Mouse (Mus musculus): Measurements from ENCODE around the gene Capzb. TPM values are rescaled to one million over a fixed set of nuclear protein-coding genes. Genes with fewer than 3 reads are reported as not detected.

Capzb gene
- polyA plus RNA-seq, 1 experiment, result 167 TPM

- Histone ChIP-seq H3K36me3 (ENCODE audit: control insufficient read depth, insufficient read depth, low read length) (no peaks in the 10 kb centered on the region), H3K27ac (ENCODE audit: control insufficient read depth, insufficient read depth, low read length) (no peak overlapping the region), H3K4me3 (ENCODE audit: control insufficient read depth, insufficient read depth, low read length) (no peak overlapping the region), H3K4me1 (replicated peaks; ENCODE audit: control insufficient read depth, insufficient read depth, low read length) (peaks cover 55% of the 10 kb centered on the region), H3K27me3 (ENCODE audit: control insufficient read depth, insufficient read depth, low read length) (no peaks in the 10 kb centered on the region)
- WGBS, result 82% methylated on average over 5 of the region's 5 CpGs
- DNase-seq, result no peak
- no peak for TF ChIP-seq CTCF (IDR thresholded peaks at IDR 0.05; ENCODE audit: borderline replicate concordance, control insufficient read depth, extremely low read depth, insufficient read depth, low read length, poor library complexity)
- no peak for TF ChIP-seq POLR2A (IDR thresholded peaks at IDR 0.05; ENCODE audit: control insufficient read depth, extremely low read depth, insufficient read depth, low read length, poor library complexity)
Observed at GRCm38 (mm10) chr4:139197453-139197852, 4.8 kb downstream of the Capzb start.

DNA sequence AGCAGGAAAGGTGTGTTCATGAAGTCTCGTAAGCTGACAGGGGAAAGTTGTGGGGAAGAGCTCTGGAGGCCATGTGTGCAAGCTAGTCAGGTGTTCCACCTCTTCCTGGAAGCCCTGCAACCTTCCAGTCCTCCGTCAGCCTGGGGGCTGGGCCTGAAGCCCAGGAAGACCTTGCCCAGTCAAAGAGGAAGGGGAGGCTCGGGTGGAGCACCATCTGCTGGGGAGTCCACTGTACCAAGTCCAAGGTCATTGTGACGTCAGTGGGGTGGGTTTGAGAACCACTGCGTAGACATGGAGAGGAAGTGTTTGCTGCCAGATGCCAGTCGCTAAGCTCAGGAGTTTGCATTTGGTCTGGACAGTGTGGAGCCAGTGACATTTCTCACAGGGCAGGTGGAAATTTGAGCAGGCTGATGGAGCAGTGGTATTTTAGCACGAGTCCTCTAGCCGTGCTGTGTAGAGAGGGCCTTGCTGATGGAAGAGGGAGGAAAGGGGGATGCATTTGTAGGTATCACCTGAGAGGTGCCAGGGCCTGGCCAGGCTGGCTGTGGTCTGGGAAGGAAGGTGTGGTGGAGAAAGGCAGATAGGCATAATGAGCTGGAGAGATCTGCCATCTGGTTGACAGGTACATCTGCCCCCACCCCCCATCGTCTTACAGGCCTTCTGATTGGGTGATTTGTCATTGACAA is 5.4 kb downstream of the Capzb start:
- H3K4me3 ChIP-seq (ENCODE audit: control insufficient read depth, insufficient read depth, low read length), result no peak overlapping the region
- H3K27me3 ChIP-seq (ENCODE audit: control insufficient read depth, insufficient read depth, low read length), result no peaks in the 10 kb centered on the region
- TF ChIP-seq CTCF (IDR thresholded peaks at IDR 0.05; ENCODE audit: borderline replicate concordance, control insufficient read depth, extremely low read depth, insufficient read depth, low read length, poor library complexity) (no peak), POLR2A (IDR thresholded peaks at IDR 0.05; ENCODE audit: control insufficient read depth, extremely low read depth, insufficient read depth, low read length, poor library complexity) (no peak)
- H3K36me3 ChIP-seq (ENCODE audit: control insufficient read depth, insufficient read depth, low read length), result no peaks in the 10 kb centered on the region
- H3K27ac ChIP-seq (ENCODE audit: control insufficient read depth, insufficient read depth, low read length), result peak overlapping the region; percentile 13; the same call in 1 of the 2 replicates
- 37% methylated on average over 9 of the region's 9 CpGs for WGBS
- H3K4me1 ChIP-seq (replicated peaks; ENCODE audit: control insufficient read depth, insufficient read depth, low read length), result peaks cover 59% of the 10 kb centered on the region
- DNase-seq, result no peak

- TF ChIP-seq POLR2A (IDR thresholded peaks at IDR 0.05; ENCODE audit: control insufficient read depth, extremely low read depth, insufficient read depth, low read length, poor library complexity), result no peak
- no peak for TF ChIP-seq CTCF (IDR thresholded peaks at IDR 0.05; ENCODE audit: borderline replicate concordance, control insufficient read depth, extremely low read depth, insufficient read depth, low read length, poor library complexity)
- Histone ChIP-seq H3K27ac (ENCODE audit: control insufficient read depth, insufficient read depth, low read length) (peak overlapping the region; percentile 16; the same call in 1 of the 2 replicates), H3K36me3 (ENCODE audit: control insufficient read depth, insufficient read depth, low read length) (no peaks in the 10 kb centered on the region), H3K4me1 (replicated peaks; ENCODE audit: control insufficient read depth, insufficient read depth, low read length) (peaks cover 56% of the 10 kb centered on the region), H3K27me3 (ENCODE audit: control insufficient read depth, insufficient read depth, low read length) (no peaks in the 10 kb centered on the region), H3K4me3 (ENCODE audit: control insufficient read depth, insufficient read depth, low read length) (no peak overlapping the region)
- 19% methylated on average over 9 of the region's 9 CpGs for WGBS
- no peak for DNase-seq
Observed at GRCm38 (mm10) chr4:139199126-139199525, 6.4 kb downstream of the Capzb start.

GRCm38 (mm10) chr4:139199703-139200340 is 7.1 kb downstream of the Capzb start:
- no peak overlapping the region for H3K4me3 ChIP-seq (ENCODE audit: control insufficient read depth, insufficient read depth, low read length)
- peaks cover 49% of the 10 kb centered on the region for H3K4me1 ChIP-seq (replicated peaks; ENCODE audit: control insufficient read depth, insufficient read depth, low read length)
- H3K27ac ChIP-seq (ENCODE audit: control insufficient read depth, insufficient read depth, low read length), result no peak overlapping the region
- H3K36me3 ChIP-seq (ENCODE audit: control insufficient read depth, insufficient read depth, low read length), result no peaks in the 10 kb centered on the region
- WGBS, result 42% methylated on average over 8 of the region's 8 CpGs
- DNase-seq, result no peak
- TF ChIP-seq CTCF (IDR thresholded peaks at IDR 0.05; ENCODE audit: borderline replicate concordance, control insufficient read depth, extremely low read depth, insufficient read depth, low read length, poor library complexity) (no peak), POLR2A (IDR thresholded peaks at IDR 0.05; ENCODE audit: control insufficient read depth, extremely low read depth, insufficient read depth, low read length, poor library complexity) (no peak)
- no peaks in the 10 kb centered on the region for H3K27me3 ChIP-seq (ENCODE audit: control insufficient read depth, insufficient read depth, low read length)

DNA sequence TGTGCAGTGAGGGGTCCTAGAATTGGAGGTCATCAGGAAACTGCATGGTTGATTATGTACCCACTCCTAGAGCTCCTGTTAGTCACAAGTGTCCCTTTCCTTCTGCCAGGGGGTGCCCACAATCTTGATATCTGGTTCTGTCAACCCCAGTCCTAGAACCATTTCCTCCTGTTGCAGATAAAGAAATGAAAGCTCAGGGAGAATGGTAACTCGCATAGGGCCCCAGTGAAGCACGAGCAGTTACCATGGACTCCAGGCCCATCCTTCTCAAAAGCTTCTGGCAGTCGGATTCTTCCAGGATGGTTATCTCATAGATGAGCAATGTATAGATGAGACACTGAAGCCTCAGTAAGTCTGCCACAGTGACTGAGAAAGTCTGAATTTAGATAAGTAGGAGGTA is 8.2 kb downstream of the Capzb start:
- 55% methylated on average over 3 of the region's 3 CpGs for WGBS
- TF ChIP-seq CTCF (IDR thresholded peaks at IDR 0.05; ENCODE audit: borderline replicate concordance, control insufficient read depth, extremely low read depth, insufficient read depth, low read length, poor library complexity), result no peak
- no peak for TF ChIP-seq POLR2A (IDR thresholded peaks at IDR 0.05; ENCODE audit: control insufficient read depth, extremely low read depth, insufficient read depth, low read length, poor library complexity)
- Histone ChIP-seq H3K36me3 (ENCODE audit: control insufficient read depth, insufficient read depth, low read length) (no peaks in the 10 kb centered on the region), H3K27ac (ENCODE audit: control insufficient read depth, insufficient read depth, low read length) (no peak overlapping the region), H3K27me3 (ENCODE audit: control insufficient read depth, insufficient read depth, low read length) (no peaks in the 10 kb centered on the region), H3K4me3 (ENCODE audit: control insufficient read depth, insufficient read depth, low read length) (no peak overlapping the region), H3K4me1 (replicated peaks; ENCODE audit: control insufficient read depth, insufficient read depth, low read length) (peaks cover 45% of the 10 kb centered on the region)
- DNase-seq, result no peak

DNA sequence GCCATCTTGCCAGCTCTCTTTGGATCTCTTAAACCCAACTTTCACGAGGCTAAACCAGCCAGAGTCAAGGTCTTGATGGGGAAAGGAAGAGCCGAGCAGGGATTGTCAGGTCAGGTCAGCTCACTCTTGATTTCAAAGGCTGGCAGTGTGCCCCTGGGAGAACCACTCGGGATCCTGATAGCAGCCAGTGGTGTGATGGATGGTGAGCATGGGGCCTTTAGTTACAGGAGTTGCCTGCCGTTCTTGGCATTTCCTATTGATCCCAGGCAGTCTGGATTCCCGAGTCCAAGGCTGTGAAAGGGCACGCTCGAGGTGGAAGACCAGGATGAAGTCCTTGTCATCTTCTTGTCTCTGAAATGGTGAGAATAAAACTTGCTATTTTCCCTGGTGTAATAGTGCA is 9.9 kb downstream of the Capzb start:
- Histone ChIP-seq H3K27ac (ENCODE audit: control insufficient read depth, insufficient read depth, low read length) (no peak overlapping the region), H3K36me3 (ENCODE audit: control insufficient read depth, insufficient read depth, low read length) (no peaks in the 10 kb centered on the region), H3K4me1 (replicated peaks; ENCODE audit: control insufficient read depth, insufficient read depth, low read length) (peaks cover 32% of the 10 kb centered on the region), H3K27me3 (ENCODE audit: control insufficient read depth, insufficient read depth, low read length) (no peaks in the 10 kb centered on the region), H3K4me3 (ENCODE audit: control insufficient read depth, insufficient read depth, low read length) (no peak overlapping the region)
- TF ChIP-seq CTCF (IDR thresholded peaks at IDR 0.05; ENCODE audit: borderline replicate concordance, control insufficient read depth, extremely low read depth, insufficient read depth, low read length, poor library complexity) (no peak), POLR2A (IDR thresholded peaks at IDR 0.05; ENCODE audit: control insufficient read depth, extremely low read depth, insufficient read depth, low read length, poor library complexity) (no peak)
- no peak for DNase-seq
- WGBS, result 91% methylated on average over 7 of the region's 7 CpGs
